Mouse (Mus musculus) MEL-GATA-1-ER (cell line): ENCODE measurements at regions not wholly inside any gene's neighbourhood (a gene's known extent, or its start where the extent isn't known, plus 50 kb on each side); places are given as distances from the start of the nearest gene placed in this dataset.

ENCODE experiments used
- DNase-seq: peaks from one replicate; pipeline ENCODE4 v3.0.0-alpha.2; 2012; ENCODE audit warnings: low read depth; ENCODE audit errors: extremely low read depth

- no peak for DNase-seq
Measured at GRCm38 (mm10) chr14:24731872-24732525, 245.1 kb downstream of the Rps24 start.

GRCm38 (mm10) chr14:24733326-24733725, 246.4 kb downstream of the Rps24 start:
- no peak for DNase-seq

GRCm38 (mm10) chr14:24738869-24739268, 251.9 kb downstream of the Rps24 start:
- no peak for DNase-seq

GRCm38 (mm10) chr14:24744451-24744850, 257.5 kb downstream of the Rps24 start:
- DNase-seq = no peak

GRCm38 (mm10) chr14:24745730-24746129, 258.8 kb downstream of the Rps24 start:
- no peak for DNase-seq

- DNase-seq = no peak
Measured at GRCm38 (mm10) chr14:24747471-24747795, 260.5 kb downstream of the Rps24 start.

- DNase-seq = no peak
Measured at GRCm38 (mm10) chr14:24747796-24748496, 261.0 kb downstream of the Rps24 start.

GRCm38 (mm10) chr14:24748497-24748862, 261.6 kb downstream of the Rps24 start:
- DNase-seq = no peak

- no peak for DNase-seq
Measured at GRCm38 (mm10) chr14:24749313-24749712, 262.4 kb downstream of the Rps24 start.

- no peak for DNase-seq
Measured at GRCm38 (mm10) chr14:24751227-24751626, 264.3 kb downstream of the Rps24 start.

GRCm38 (mm10) chr14:24754753-24755152, 267.8 kb downstream of the Rps24 start:
- DNase-seq = no peak

GRCm38 (mm10) chr14:24755426-24756117, 268.6 kb downstream of the Rps24 start:
- DNase-seq = no peak

GRCm38 (mm10) chr14:24757302-24757701, 270.4 kb downstream of the Rps24 start:
- no peak for DNase-seq

GRCm38 (mm10) chr14:24757843-24758242, 270.9 kb downstream of the Rps24 start:
- DNase-seq = no peak

- DNase-seq = no peak
Measured at GRCm38 (mm10) chr14:24760926-24761325, 274.0 kb downstream of the Rps24 start.

- no peak for DNase-seq
Measured at GRCm38 (mm10) chr14:24762468-24763274, 275.7 kb downstream of the Rps24 start.

- no peak for DNase-seq
Measured at GRCm38 (mm10) chr14:24763275-24763812, 276.4 kb downstream of the Rps24 start.

GRCm38 (mm10) chr14:24763845-24764244, 276.9 kb downstream of the Rps24 start:
- DNase-seq = no peak

GRCm38 (mm10) chr14:24766260-24766659, 279.3 kb downstream of the Rps24 start:
- DNase-seq = no peak

GRCm38 (mm10) chr14:24766690-24767089, 279.8 kb downstream of the Rps24 start:
- DNase-seq = no peak

- no peak for DNase-seq
Measured at GRCm38 (mm10) chr14:24767316-24767715, 280.4 kb downstream of the Rps24 start.

- DNase-seq = no peak
Measured at GRCm38 (mm10) chr14:24767964-24768363, 281.0 kb downstream of the Rps24 start.
